Mouse (Mus musculus) hematopoietic multipotent progenitor cell, adult 10-12 weeks (in vitro differentiated cells): ENCODE data around the gene Gm5724. TPM values are rescaled to one million over a fixed set of nuclear protein-coding genes. Genes with fewer than 3 reads are reported as not detected.

ENCODE experiments used
- polyA plus RNA-seq: library from polyadenylated mRNA; stranded (reverse); fragments of >175 nt; gene quantifications from 2 replicates; pipeline ENCODE4 v1.2.3, GENCODE M21; 2012; ENCODE audit warnings: low replicate concordance

Gm5724 gene
- polyA plus RNA-seq = not detected in 2 replicates

DNA sequence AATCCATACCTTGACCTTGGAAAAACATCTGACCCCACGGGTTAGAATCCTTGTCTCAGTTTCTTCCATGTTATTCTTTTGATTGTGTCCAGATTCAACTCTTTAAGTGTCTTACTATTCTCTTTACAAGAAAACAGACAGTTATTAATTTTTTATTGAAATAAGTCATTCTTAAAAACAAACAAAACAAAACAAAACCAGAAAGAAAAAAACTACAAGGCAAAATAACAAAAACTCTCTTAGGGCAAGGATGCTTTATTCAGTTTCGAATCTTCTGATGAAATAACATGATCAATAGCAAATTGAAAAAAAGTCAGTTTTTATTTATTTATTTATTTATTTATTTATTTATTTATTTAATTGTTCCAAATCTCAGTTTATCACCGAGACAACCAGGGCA is at the start of gene Gm5724:
TSS of gene Gm5724 (minus strand) at position 101 of the 400 bp plus-strand sequence.

Other genes with a start within 250 kb of the Gm5724 start
- not detected in 2 replicates for gene Slco1c1, start 249.4 kb downstream of the Gm5724 start, polyA plus RNA-seq
- gene Slco1b2, start 144.3 kb downstream of the Gm5724 start, polyA plus RNA-seq = not detected in 2 replicates
- gene Slco1a4, start 82.4 kb upstream of the Gm5724 start, polyA plus RNA-seq = not detected in 2 replicates
- gene Slco1a1, start 173.2 kb upstream of the Gm5724 start, polyA plus RNA-seq = not detected in 2 replicates
- not detected in 2 replicates for gene Gm6614, start 237.6 kb upstream of the Gm5724 start, polyA plus RNA-seq